Mouse (Mus musculus): Measurements from ENCODE around the gene Ssbp3.

The Ssbp3 gene

GRCm38 (mm10) chr4:106993053-106993452, 82.6 kb downstream of the Ssbp3 start:
- Histone ChIP-seq H3K4me1 (replicated peaks; ENCODE audit: low read depth, low read length) (peaks cover 44% of the 10 kb centered on the region), H3K36me3 (ENCODE audit: insufficient read depth, low read length) (peaks cover 12% of the 10 kb centered on the region)
- TF ChIP-seq NANOG (IDR thresholded peaks at IDR 0.05; ENCODE audit: borderline replicate concordance, low read length) (no peak), POU5F1 (IDR thresholded peaks at IDR 0.05; ENCODE audit: borderline replicate concordance, low read length) (no peak), CTCF (conservative IDR thresholded peaks at IDR 0.05; ENCODE audit: low read length) (no peak)

GRCm38 (mm10) chr4:106994252-106994651, 83.8 kb downstream of the Ssbp3 start:
- H3K9me3 ChIP-seq (ENCODE audit: low read length): no peaks in the 10 kb centered on the region
- peaks cover 32% of the 10 kb centered on the region for H3K4me1 ChIP-seq (replicated peaks; ENCODE audit: low read depth, low read length)
- no peak for TF ChIP-seq NANOG (IDR thresholded peaks at IDR 0.05; ENCODE audit: borderline replicate concordance, low read length)
- no peak for TF ChIP-seq POU5F1 (IDR thresholded peaks at IDR 0.05; ENCODE audit: borderline replicate concordance, low read length)
- no peak for TF ChIP-seq CTCF (conservative IDR thresholded peaks at IDR 0.05; ENCODE audit: low read length)
- peaks cover 12% of the 10 kb centered on the region for H3K36me3 ChIP-seq (ENCODE audit: insufficient read depth, low read length)
- H3K4me3 ChIP-seq (replicated peaks; ENCODE audit: low read length): no peak overlapping the region
- H3K27me3 ChIP-seq (ENCODE audit: insufficient read depth, low read length): no peaks in the 10 kb centered on the region

More at GRCm38 (mm10) chr4:106993053-106993452, 82.6 kb downstream of the Ssbp3 start:
- Histone ChIP-seq H3K27me3 (ENCODE audit: insufficient read depth, low read length) (no peaks in the 10 kb centered on the region), H3K9me3 (ENCODE audit: low read length) (no peaks in the 10 kb centered on the region), H3K4me3 (replicated peaks; ENCODE audit: low read length) (no peak overlapping the region)

DNA sequence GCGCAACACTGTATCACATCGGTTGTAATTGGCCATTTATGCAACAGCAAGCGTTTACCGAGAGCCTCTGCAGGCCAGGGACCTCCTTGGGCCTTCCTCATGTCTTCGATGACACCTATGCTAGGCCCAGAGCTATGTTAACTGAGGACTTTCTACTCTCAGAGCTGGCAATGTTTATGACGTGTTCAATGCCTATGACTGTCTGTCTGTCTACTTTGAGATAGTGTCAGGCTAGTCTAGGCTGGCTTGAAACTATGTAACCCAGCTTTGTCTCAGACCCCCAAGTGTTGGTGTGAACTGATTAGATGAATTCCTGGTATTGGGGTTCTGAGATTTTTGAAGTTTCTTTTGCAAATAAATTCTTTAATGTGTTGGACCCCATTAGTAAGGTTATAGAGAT, 84.6 kb downstream of the Ssbp3 start:
- Histone ChIP-seq H3K36me3 (ENCODE audit: insufficient read depth, low read length) (peaks cover 15% of the 10 kb centered on the region), H3K4me1 (replicated peaks; ENCODE audit: low read depth, low read length) (peaks cover 25% of the 10 kb centered on the region), H3K9me3 (ENCODE audit: low read length) (no peaks in the 10 kb centered on the region), H3K27me3 (ENCODE audit: insufficient read depth, low read length) (no peaks in the 10 kb centered on the region), H3K4me3 (replicated peaks; ENCODE audit: low read length) (no peak overlapping the region)
- TF ChIP-seq CTCF (conservative IDR thresholded peaks at IDR 0.05; ENCODE audit: low read length): no peak
- TF ChIP-seq POU5F1 (IDR thresholded peaks at IDR 0.05; ENCODE audit: borderline replicate concordance, low read length): no peak
- no peak for TF ChIP-seq NANOG (IDR thresholded peaks at IDR 0.05; ENCODE audit: borderline replicate concordance, low read length)

DNA sequence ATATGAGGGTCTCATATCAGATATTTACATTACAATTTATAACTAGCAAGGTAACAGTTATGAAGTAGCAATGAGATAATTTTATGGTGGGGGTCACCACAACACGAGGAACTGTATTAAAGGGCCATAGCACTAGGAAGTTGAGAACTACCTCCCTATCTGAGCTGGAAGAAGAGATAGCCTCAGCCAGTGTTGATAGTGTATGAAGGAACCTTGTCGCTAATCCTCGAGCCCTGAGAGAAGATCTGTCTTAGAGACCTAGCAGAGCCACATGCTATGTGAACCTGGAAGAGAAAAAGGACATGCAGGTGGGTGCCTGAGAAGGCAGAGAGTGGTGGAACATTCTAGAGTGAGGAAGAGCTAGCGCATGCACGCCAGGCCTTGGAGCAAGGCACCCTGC, 85.0 kb downstream of the Ssbp3 start:
- peaks cover 25% of the 10 kb centered on the region for H3K4me1 ChIP-seq (replicated peaks; ENCODE audit: low read depth, low read length)
- H3K27me3 ChIP-seq (ENCODE audit: insufficient read depth, low read length): no peaks in the 10 kb centered on the region
- H3K9me3 ChIP-seq (ENCODE audit: low read length): no peaks in the 10 kb centered on the region
- H3K4me3 ChIP-seq (replicated peaks; ENCODE audit: low read length): no peak overlapping the region
- TF ChIP-seq NANOG (IDR thresholded peaks at IDR 0.05; ENCODE audit: borderline replicate concordance, low read length) (no peak), POU5F1 (IDR thresholded peaks at IDR 0.05; ENCODE audit: borderline replicate concordance, low read length) (no peak), CTCF (conservative IDR thresholded peaks at IDR 0.05; ENCODE audit: low read length) (no peak)
- peaks cover 15% of the 10 kb centered on the region for H3K36me3 ChIP-seq (ENCODE audit: insufficient read depth, low read length)

- TF ChIP-seq POU5F1 (IDR thresholded peaks at IDR 0.05; ENCODE audit: borderline replicate concordance, low read length) (no peak), CTCF (conservative IDR thresholded peaks at IDR 0.05; ENCODE audit: low read length) (no peak), NANOG (IDR thresholded peaks at IDR 0.05; ENCODE audit: borderline replicate concordance, low read length) (no peak)
- H3K36me3 ChIP-seq (ENCODE audit: insufficient read depth, low read length): peaks cover 11% of the 10 kb centered on the region
- H3K4me3 ChIP-seq (replicated peaks; ENCODE audit: low read length): no peak overlapping the region
Observed at GRCm38 (mm10) chr4:106996305-106997076, 86.0 kb downstream of the Ssbp3 start.

DNA sequence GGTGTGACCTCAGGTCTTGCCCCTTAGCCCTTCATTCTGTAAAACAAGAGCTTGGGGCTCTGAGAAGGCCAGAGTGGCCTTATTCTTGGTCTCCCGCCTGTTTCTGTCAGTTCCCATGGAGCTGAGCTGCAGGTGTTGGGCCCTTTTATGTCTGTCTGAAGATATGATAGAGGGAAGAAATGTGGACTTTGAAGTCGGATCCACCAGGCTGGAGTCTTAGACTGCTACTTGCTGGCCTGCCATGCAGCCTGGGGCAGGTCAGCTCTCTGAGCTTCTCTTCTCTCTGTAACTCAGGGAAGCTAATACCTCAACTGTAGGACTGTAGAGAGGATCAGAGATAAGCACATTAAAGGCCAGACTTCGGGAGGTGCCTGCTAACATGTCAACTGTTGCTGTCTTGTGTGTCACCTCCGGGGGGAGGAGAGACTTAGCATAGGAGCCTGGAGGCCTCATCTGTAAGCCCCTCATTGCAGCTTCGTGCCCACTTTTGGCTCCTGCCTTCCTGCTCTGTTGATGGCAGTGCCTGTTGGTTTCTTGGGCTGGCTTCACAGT, 90.8 kb downstream of the Ssbp3 start:
- no peak for TF ChIP-seq CTCF (conservative IDR thresholded peaks at IDR 0.05; ENCODE audit: low read length)
- no peak for TF ChIP-seq NANOG (IDR thresholded peaks at IDR 0.05; ENCODE audit: borderline replicate concordance, low read length)
- TF ChIP-seq POU5F1 (IDR thresholded peaks at IDR 0.05; ENCODE audit: borderline replicate concordance, low read length): no peak
- H3K4me1 ChIP-seq (replicated peaks; ENCODE audit: low read depth, low read length): peaks cover 31% of the 10 kb centered on the region
- no peaks in the 10 kb centered on the region for H3K9me3 ChIP-seq (ENCODE audit: low read length)
- no peaks in the 10 kb centered on the region for H3K27me3 ChIP-seq (ENCODE audit: insufficient read depth, low read length)
- H3K36me3 ChIP-seq (ENCODE audit: insufficient read depth, low read length): peaks cover 9% of the 10 kb centered on the region; the same call in 1 of the 2 replicates
- H3K4me3 ChIP-seq (replicated peaks; ENCODE audit: low read length): no peak overlapping the region

More at GRCm38 (mm10) chr4:106996305-106997076, 86.0 kb downstream of the Ssbp3 start:
- H3K4me1 ChIP-seq (replicated peaks; ENCODE audit: low read depth, low read length): peaks cover 26% of the 10 kb centered on the region
- H3K27me3 ChIP-seq (ENCODE audit: insufficient read depth, low read length): no peaks in the 10 kb centered on the region
- no peaks in the 10 kb centered on the region for H3K9me3 ChIP-seq (ENCODE audit: low read length)

DNA sequence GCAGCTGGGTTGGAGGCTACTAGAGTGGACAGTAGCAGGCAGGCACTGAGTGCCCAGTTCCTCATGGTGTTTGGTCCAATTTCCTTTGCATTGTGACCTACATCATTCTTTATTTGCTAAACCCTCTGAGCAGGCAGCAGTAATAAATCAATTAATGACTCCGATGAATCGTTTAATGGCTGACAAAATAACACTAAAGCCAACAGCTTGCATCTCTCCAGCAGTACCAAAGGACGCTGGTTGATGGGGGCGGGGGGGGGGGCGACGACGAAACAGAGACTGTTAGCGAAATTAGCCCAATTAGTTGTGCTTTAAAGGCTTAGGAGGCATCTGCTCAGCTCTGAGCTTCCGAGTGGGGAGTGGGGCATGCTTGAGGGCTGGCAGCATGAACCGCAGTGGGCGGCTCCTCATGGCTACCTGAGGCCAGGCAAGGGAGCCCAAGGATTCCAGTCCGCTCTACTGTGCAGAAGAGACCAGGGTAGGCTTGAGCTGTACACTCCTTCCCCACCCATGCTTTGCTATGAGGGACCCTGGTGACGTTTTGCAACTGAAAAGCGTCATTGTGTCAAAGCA, 91.5 kb downstream of the Ssbp3 start:
- H3K27me3 ChIP-seq (ENCODE audit: insufficient read depth, low read length): no peaks in the 10 kb centered on the region
- 0 out of 2 replicates have a peak overlapping the region, but pooled peaks have one; percentile 26 for H3K4me3 ChIP-seq (replicated peaks; ENCODE audit: low read length)

DNA sequence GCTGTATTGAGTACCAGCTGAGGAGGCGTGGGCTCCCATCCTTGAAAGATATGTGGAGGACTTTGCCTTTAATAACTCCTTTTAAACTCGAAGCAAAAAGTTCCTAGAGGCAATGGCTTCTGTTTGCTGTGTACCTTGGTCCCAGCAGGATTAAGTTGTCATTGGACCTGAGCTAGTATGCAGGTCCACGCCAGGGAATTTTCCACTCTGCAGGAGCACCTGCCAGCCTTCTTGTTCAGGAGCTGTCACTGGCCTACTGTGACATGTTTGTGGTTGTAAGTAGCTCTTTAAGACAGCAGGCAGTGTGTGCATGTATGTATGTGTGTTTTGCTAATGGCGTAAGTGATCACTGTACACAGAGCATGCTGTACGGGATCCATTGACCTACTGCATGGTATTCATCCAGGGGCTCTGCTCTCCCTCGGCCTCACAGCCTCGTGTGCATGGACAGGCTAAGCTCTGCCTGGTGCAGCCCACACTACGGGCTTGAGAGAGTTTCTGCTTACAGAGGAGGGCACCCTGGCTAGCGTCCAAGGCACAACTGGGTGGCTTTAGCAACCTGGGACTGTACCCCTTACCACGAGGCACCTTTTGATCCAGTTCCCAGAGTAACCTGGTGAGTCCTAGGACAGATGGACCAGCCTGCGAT, 92.1 kb downstream of the Ssbp3 start:
- Histone ChIP-seq H3K27me3 (ENCODE audit: insufficient read depth, low read length) (no peaks in the 10 kb centered on the region), H3K9me3 (ENCODE audit: low read length) (no peaks in the 10 kb centered on the region), H3K4me3 (replicated peaks; ENCODE audit: low read length) (0 out of 2 replicates have a peak overlapping the region, but pooled peaks have one; percentile 26), H3K4me1 (replicated peaks; ENCODE audit: low read depth, low read length) (peaks cover 21% of the 10 kb centered on the region), H3K36me3 (ENCODE audit: insufficient read depth, low read length) (peaks cover 9% of the 10 kb centered on the region; the same call in 1 of the 2 replicates)
- TF ChIP-seq CTCF (conservative IDR thresholded peaks at IDR 0.05; ENCODE audit: low read length) (no peak), POU5F1 (IDR thresholded peaks at IDR 0.05; ENCODE audit: borderline replicate concordance, low read length) (no peak), NANOG (IDR thresholded peaks at IDR 0.05; ENCODE audit: borderline replicate concordance, low read length) (no peak)

More for the DNA sequence above, 91.5 kb downstream of the Ssbp3 start:
- peaks cover 25% of the 10 kb centered on the region for H3K4me1 ChIP-seq (replicated peaks; ENCODE audit: low read depth, low read length)
- TF ChIP-seq CTCF (conservative IDR thresholded peaks at IDR 0.05; ENCODE audit: low read length): no peak
- no peak for TF ChIP-seq NANOG (IDR thresholded peaks at IDR 0.05; ENCODE audit: borderline replicate concordance, low read length)
- TF ChIP-seq POU5F1 (IDR thresholded peaks at IDR 0.05; ENCODE audit: borderline replicate concordance, low read length): no peak
- H3K9me3 ChIP-seq (ENCODE audit: low read length): no peaks in the 10 kb centered on the region
- peaks cover 9% of the 10 kb centered on the region; the same call in 1 of the 2 replicates for H3K36me3 ChIP-seq (ENCODE audit: insufficient read depth, low read length)

All from E14TG2a.4 (cell line).